In the genomic region with DNA sequence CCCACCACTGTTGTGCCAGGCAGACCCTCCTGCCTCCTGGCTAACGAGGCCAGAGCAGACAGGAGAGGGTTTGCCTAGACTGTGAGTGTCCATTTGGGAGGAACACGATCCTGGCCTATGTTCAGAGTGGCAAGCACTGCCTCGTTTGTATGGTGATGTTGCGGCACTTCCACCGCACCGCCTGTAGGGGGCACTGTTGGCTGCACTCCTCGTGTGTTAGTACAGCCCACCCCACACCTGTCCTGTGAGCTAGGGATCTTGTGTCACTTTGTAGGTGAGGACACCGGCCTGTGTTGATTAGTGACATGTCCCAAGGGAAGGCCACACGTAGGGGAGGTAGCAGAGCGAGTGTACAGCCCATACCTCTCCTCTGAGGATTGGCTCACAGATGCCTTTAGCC, we compare ENCODE assay signal across 9 mouse cellular contexts. TPM values are rescaled to one million over a fixed set of nuclear protein-coding genes. Genes with fewer than 3 reads are reported as not detected.
DNase-seq lines count a peak whose midpoint lies in the region; ATAC-seq and TF ChIP-seq lines count a peak whose summit lies in the region.
"Had no signal": no experiment of that assay in that cellular context is flagged by ENCODE, and none has a peak within 500 bp of the region (broad histone marks: within the 10 kb centered on the region; RNA-seq: fewer than 3 reads in every experiment).

No protein-coding gene starts in this region.

- TF ChIP-seq RAD21 in MEL (IDR thresholded peaks at IDR 0.05; ENCODE audit: low read depth, low read length) = peak; percentile 41

- TF ChIP-seq POLR2A in MEL (IDR thresholded peaks at IDR 0.05; ENCODE audit: control insufficient read depth in 1 of 2, insufficient read depth in 1 of 2, low read depth in 1 of 2, low read length in 2 of 2, poor library complexity in 1 of 2) = no peak

- no peak overlapping the region for H3K4me2 ChIP-seq in midbrain, postnatal 0 days (ENCODE audit: low read depth, low read length, poor library complexity, severe bottlenecking)
- H3K4me2 ChIP-seq: embryonic facial prominence, embryonic 12.5 days had no signal

- H3K9me3 ChIP-seq in MEL (replicated peaks; ENCODE audit: insufficient read depth, low read length) = no peaks in the 10 kb centered on the region
- H3K9me3 ChIP-seq in midbrain, postnatal 0 days (ENCODE audit: low read length) = no peaks in the 10 kb centered on the region
- H3K9me3 ChIP-seq: embryonic facial prominence, embryonic 12.5 days had no signal

- peak; percentile 57 for TF ChIP-seq CTCF in left cerebral cortex, adult 2 months (IDR thresholded peaks at IDR 0.05)
- peak; percentile 72 to 96 (median 88) for TF ChIP-seq CTCF in MEL (IDR thresholded peaks at IDR 0.05 in 2 of 3, conservative IDR thresholded peaks at IDR 0.05 in 1 of 3; ENCODE audit: control insufficient read depth in 1 of 3, insufficient read depth in 1 of 3, low read depth in 2 of 3, low read length in 3 of 3, poor library complexity in 1 of 3, severe bottlenecking in 1 of 3)
- TF ChIP-seq CTCF in midbrain, postnatal 0 days (IDR thresholded peaks at IDR 0.05) = peak; percentile 75

- H3K4me3 ChIP-seq in left cerebral cortex, adult 2 months = no peak overlapping the region
- no peak overlapping the region for H3K4me3 ChIP-seq in MEL (ENCODE audit: control insufficient read depth in 1 of 2, insufficient read depth in 1 of 2, low read depth in 2 of 2, low read length in 2 of 2)
- no peak overlapping the region for H3K4me3 ChIP-seq in midbrain, postnatal 0 days (ENCODE audit: low read depth, low read length)
- H3K4me3 ChIP-seq: embryonic facial prominence, embryonic 12.5 days had no signal

- TF ChIP-seq EP300 in MEL (IDR thresholded peaks at IDR 0.05; ENCODE audit: low read depth in 1 of 2, low read length in 2 of 2) = no peak

- no peak for ATAC-seq in midbrain, postnatal 0 days (ENCODE audit: low FRiP score)

- 57% methylated on average over 10 of the region's 10 CpGs for WGBS in midbrain, postnatal 0 days

- peaks cover 2 to 6% of the 10 kb centered on the region in 2 experiments; a peak in 3 of 4 replicates for H3K36me3 ChIP-seq in MEL (ENCODE audit: control insufficient read depth in 1 of 2, insufficient read depth in 2 of 2, low read length in 2 of 2)
- H3K36me3 ChIP-seq in midbrain, postnatal 0 days (ENCODE audit: insufficient read depth, low read length) = peaks cover 76% of the 10 kb centered on the region

- no peak overlapping the region for H3K27ac ChIP-seq in left cerebral cortex, adult 2 months
- no peak overlapping the region for H3K27ac ChIP-seq in MEL (ENCODE audit: control insufficient read depth, low read depth, low read length)
- H3K27ac ChIP-seq in midbrain, postnatal 0 days (ENCODE audit: low read depth, low read length) = no peak overlapping the region
- H3K27ac ChIP-seq: embryonic facial prominence, embryonic 12.5 days had no signal

- intact Hi-C loops in left cerebral cortex, adult 2 months (cut with DNase I) = no loop called here

- no peaks in the 10 kb centered on the region for H3K79me2 ChIP-seq in MEL (ENCODE audit: control insufficient read depth, insufficient read depth, low read length, poor library complexity)

- DNase-seq in cerebellum, postnatal 14 days = peak; percentile 47 to 73
- no peak for DNase-seq in cerebellum, adult 11-12 months
- no peak for DNase-seq in left cerebral cortex, adult 2 months (ENCODE audit: extremely low spot score in 1 of 2, low spot score in 2 of 2)
- DNase-seq in left cerebral cortex, adult 8-10 months (ENCODE audit: low spot score in 2 of 2) = no peak
- DNase-seq in MEL (ENCODE audit: low read depth, low spot score) = peak; percentile 54
- DNase-seq in midbrain, postnatal 0 days (ENCODE audit: low spot score) = no peak
- no peak for DNase-seq in layer of hippocampus, postnatal 36 days
- DNase-seq in right cerebral cortex, adult 18-20 months = no peak

- peaks cover 4 to 8% of the 10 kb centered on the region in 2 experiments for H3K4me1 ChIP-seq in MEL (ENCODE audit: control insufficient read depth in 1 of 2, insufficient read depth in 2 of 2, low read length in 2 of 2)
- no peaks in the 10 kb centered on the region for H3K4me1 ChIP-seq in midbrain, postnatal 0 days (ENCODE audit: insufficient read depth, low read length)

- no peak overlapping the region for H3K9ac ChIP-seq in MEL (ENCODE audit: control insufficient read depth, low read depth, low read length, poor library complexity, severe bottlenecking)
- H3K9ac ChIP-seq in midbrain, postnatal 0 days (replicated peaks; ENCODE audit: low read length, poor library complexity, severe bottlenecking) = no peak overlapping the region
- H3K9ac ChIP-seq: embryonic facial prominence, embryonic 12.5 days had no signal

- H3K27me3 ChIP-seq in MEL (ENCODE audit: control insufficient read depth in 1 of 2, insufficient read depth in 2 of 2, low read length in 2 of 2) = no peaks in the 10 kb centered on the region
- H3K27me3 ChIP-seq in midbrain, postnatal 0 days (ENCODE audit: insufficient read depth, low read length) = no peaks in the 10 kb centered on the region
- H3K27me3 ChIP-seq: embryonic facial prominence, embryonic 12.5 days had no signal

TF ChIP-seq in MEL, 35 proteins besides CTCF, POLR2A, EP300 and RAD21:
- TF ChIP-seq SIN3A (IDR thresholded peaks at IDR 0.05; ENCODE audit: low read length) (no peak), TAL1 (IDR thresholded peaks at IDR 0.05; ENCODE audit: low read length) (no peak), NRF1 (IDR thresholded peaks at IDR 0.05; ENCODE audit: insufficient read depth, low read depth, low read length, poor library complexity, severe bottlenecking) (no peak), ZC3H11A (IDR thresholded peaks at IDR 0.05; ENCODE audit: low read depth, low read length) (peak; percentile 18; the same call in 1 of the 2 replicates), GABPA (IDR thresholded peaks at IDR 0.05; ENCODE audit: low read depth, low read length) (no peak), POLR2AphosphoS5 (IDR thresholded peaks at IDR 0.05; ENCODE audit: borderline replicate concordance, low read depth, low read length) (no peak), NELFE (IDR thresholded peaks at IDR 0.05; ENCODE audit: low read depth, low read length) (no peak), ZNF384 (IDR thresholded peaks at IDR 0.05; ENCODE audit: low read depth, low read length) (no peak), SMC3 (IDR thresholded peaks at IDR 0.05; ENCODE audit: low read depth, low read length) (peak; percentile 31), USF1 (IDR thresholded peaks at IDR 0.05; ENCODE audit: low read depth, low read length) (no peak)

RNA-seq across cellular contexts. Expression of gene Rbm19, which starts 11.4 kb away (rescaled TPM):
- total RNA-seq in left cerebral cortex, adult 2 months (2021) = 10 to 100 TPM; 19.7 to 21.9 TPM
- total RNA-seq in left cerebral cortex, adult 8-10 months (2022) = 10 to 100 TPM; 12.0 to 20.3 (median 19.7) TPM
- total RNA-seq in MEL (2012; rRNA removed) = 57.1 and 66.3 TPM in 2 replicates
- 10 to 100 TPM in 1 of 2 experiments, not detected in 1; 74.3 TPM for polyA plus RNA-seq in MEL (2012; ENCODE audit: insufficient read depth in 1 of 2, insufficient read length in 2 of 2, low read depth in 1 of 2, low replicate concordance in 2 of 2, missing spikeins in 1 of 2)
- total RNA-seq in midbrain, postnatal 0 days (2014; rRNA removed) = 34.5 and 34.7 TPM in 2 replicates
- 17.5 and 17.9 TPM in 2 replicates for polyA plus RNA-seq in midbrain, postnatal 0 days (2015; fragmentation: Nextera tagmentation; extraction: Ambion mirVana)
- 10 to 100 TPM; 18.7 to 19.2 TPM for total RNA-seq in layer of hippocampus, postnatal 36 days (2021)

Comparison
In these comparisons a context has a peak if more than half of its experiments do, and no peak if none do; other contexts are left out.
1. DNase-seq: peak in cerebellum, postnatal 14 days (2 of 2) and MEL (single experiment); none in cerebellum, adult 11-12 months (single experiment), left cerebral cortex, adult 2 months (0 of 2), left cerebral cortex, adult 8-10 months (0 of 2), midbrain, postnatal 0 days (single experiment), layer of hippocampus, postnatal 36 days (0 of 2) and right cerebral cortex, adult 18-20 months (single experiment).
2. Peak in every context shown above with its lines, with median percentiles within 50 percentile points of each other: CTCF ChIP-seq.